Mouse (Mus musculus) cerebellum, adult 9-11 months (tissue): ENCODE measurements at regions not wholly inside any gene's neighbourhood (a gene's known extent, or its start where the extent isn't known, plus 50 kb on each side); places are given as distances from the start of the nearest gene placed in this dataset.

Experiments
- DNase-seq: peaks from one replicate; pipeline ENCODE4 v3.0.0; 2022

GRCm38 (mm10) chr10:23478902-23479301 is 128.3 kb upstream of the Eya4 start:
- DNase-seq: no peak

- peak; percentile 4 for DNase-seq
Observed at GRCm38 (mm10) chr10:23477104-23477503, 126.5 kb upstream of the Eya4 start.

GRCm38 (mm10) chr10:23450997-23451396 is 100.4 kb upstream of the Eya4 start:
- no peak for DNase-seq

- DNase-seq: no peak
Observed at GRCm38 (mm10) chr10:23450647-23450979, 100.0 kb upstream of the Eya4 start.

GRCm38 (mm10) chr10:23449860-23450646 is 99.5 kb upstream of the Eya4 start:
- no peak for DNase-seq

GRCm38 (mm10) chr10:23448976-23449859 is 98.6 kb upstream of the Eya4 start:
- DNase-seq: no peak

GRCm38 (mm10) chr10:23430376-23430775 is 79.8 kb upstream of the Eya4 start:
- no peak for DNase-seq

GRCm38 (mm10) chr10:23413794-23414518 is 63.4 kb upstream of the Eya4 start:
- DNase-seq: peak; percentile 36

GRCm38 (mm10) chr10:23403351-23403938 is 52.9 kb upstream of the Eya4 start:
- peak; percentile 8 for DNase-seq
